Mouse (Mus musculus): ENCODE results near the gene Gpi1. TPM values are rescaled to one million over a fixed set of nuclear protein-coding genes. Genes with fewer than 3 reads are reported as not detected.

Gene Gpi1
- polyA plus RNA-seq, 1 experiment from 2014 or later: 245 TPM

DNA sequence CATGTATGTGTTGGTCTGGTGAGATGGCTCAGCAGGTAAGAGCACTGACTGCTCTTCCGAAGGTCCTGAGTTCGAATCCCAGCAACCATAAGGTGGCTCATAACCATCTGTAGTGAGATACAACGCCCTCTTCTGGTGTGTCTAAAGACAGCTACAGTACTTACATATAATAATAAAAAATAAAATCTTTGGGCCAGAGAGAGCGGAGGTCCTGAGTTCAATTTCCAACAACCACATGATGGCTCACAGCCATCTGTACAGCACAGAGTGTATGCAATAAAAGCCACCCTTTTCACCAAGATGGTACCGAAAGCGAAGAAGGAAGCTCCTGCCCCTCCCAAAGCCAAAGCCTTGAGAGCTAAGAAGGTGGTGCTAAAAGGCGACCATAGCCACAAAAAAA is 20.6 kb upstream of the Gpi1 start, which contains the start of gene Gm6096:
Gm6096 (plus strand) TSS at position 301 of the 400 bp plus-strand sequence.
- ATAC-seq (replicated peaks): no peak
- WGBS: 94% methylated on average over 7 of the region's 7 CpGs
- Histone ChIP-seq H3K4me2 (no peak within 1 kb of the TSS), H3K4me1 (no peaks in the 10 kb centered on the region), H3K9ac (no peak within 1 kb of the TSS), H3K27ac (no peak within 1 kb of the TSS), H3K4me3 (no peak within 1 kb of the TSS), H3K9me3 (no peaks in the 10 kb centered on the region), H3K27me3 (replicated peaks) (no peaks in the 10 kb centered on the region), H3K36me3 (replicated peaks) (peaks cover 26% of the 10 kb centered on the region)

DNA sequence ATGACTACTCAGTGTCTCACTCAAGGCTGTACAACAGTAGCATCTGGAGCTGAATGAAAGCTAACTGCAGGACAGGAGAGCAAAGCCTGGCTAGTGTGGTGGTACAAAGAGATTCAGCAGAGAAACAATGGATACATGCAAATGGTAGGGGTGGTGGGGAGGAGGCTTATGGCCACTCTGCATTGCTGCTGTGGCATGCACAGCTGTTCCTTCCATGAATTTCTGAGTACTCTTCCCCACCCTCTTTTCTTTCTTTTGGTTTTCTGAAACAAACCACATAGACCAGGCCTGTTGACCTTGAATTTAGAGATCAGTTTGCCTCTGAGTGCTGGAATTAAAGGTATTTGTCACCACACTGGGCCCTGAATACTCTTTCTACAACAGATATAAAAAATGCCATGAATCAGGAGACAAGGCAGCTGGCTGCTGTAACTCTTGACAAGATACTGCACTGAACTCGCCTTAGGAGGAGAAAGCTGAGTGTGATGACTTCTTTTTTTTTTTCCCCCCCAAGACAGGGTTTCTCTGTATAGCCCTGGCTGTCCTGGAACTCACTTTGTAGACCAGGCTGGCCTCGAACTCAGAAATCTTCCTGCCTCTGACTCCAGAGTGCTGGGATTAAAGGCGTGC is 16.8 kb upstream of the Gpi1 start:
- no peak overlapping the region for H3K4me2 ChIP-seq
- ATAC-seq (replicated peaks): no peak

GRCm38 (mm10) chr7:34242176-34242575 is 12.0 kb upstream of the Gpi1 start:
- H3K9me3 ChIP-seq: no peaks in the 10 kb centered on the region
- H3K27me3 ChIP-seq (replicated peaks): no peaks in the 10 kb centered on the region
- no peak overlapping the region for H3K27ac ChIP-seq
- no peak overlapping the region for H3K4me3 ChIP-seq
- no peak for ATAC-seq (replicated peaks)
- H3K4me2 ChIP-seq: no peak overlapping the region
- H3K9ac ChIP-seq: no peak overlapping the region
- H3K36me3 ChIP-seq (replicated peaks): peaks cover 41% of the 10 kb centered on the region
- WGBS: 91% methylated on average over 11 of the region's 11 CpGs
- H3K4me1 ChIP-seq: no peaks in the 10 kb centered on the region

More for the DNA sequence above, 16.8 kb upstream of the Gpi1 start:
- H3K27me3 ChIP-seq (replicated peaks): no peaks in the 10 kb centered on the region
- WGBS: 92% methylated on average over 3 of the region's 3 CpGs
- no peaks in the 10 kb centered on the region for H3K9me3 ChIP-seq
- H3K9ac ChIP-seq: no peak overlapping the region
- H3K4me1 ChIP-seq: no peaks in the 10 kb centered on the region
- peaks cover 28% of the 10 kb centered on the region for H3K36me3 ChIP-seq (replicated peaks)
- H3K4me3 ChIP-seq: no peak overlapping the region
- no peak overlapping the region for H3K27ac ChIP-seq

DNA sequence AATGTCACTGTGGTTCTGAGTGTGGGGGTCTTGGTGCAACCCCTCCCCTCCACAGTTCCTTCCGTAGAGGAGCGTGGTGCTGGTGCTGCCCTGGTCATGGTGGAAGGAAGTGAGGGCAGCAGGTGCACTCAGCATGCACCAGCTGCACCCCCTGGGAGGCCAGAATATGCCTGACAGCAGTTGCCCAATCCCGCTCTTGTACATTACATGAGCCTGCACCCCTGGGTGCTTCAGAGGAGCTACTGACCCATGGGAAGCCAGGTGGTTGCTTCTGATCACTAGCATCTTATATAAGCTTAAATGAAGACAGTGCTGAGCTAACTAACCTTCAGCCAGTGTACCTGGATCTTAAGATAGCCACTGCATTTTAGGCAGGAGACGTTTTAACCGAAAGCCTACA is 8.0 kb upstream of the Gpi1 start:
- Histone ChIP-seq H3K9ac (no peak overlapping the region), H3K4me3 (no peak overlapping the region), H3K4me2 (no peak overlapping the region), H3K27ac (no peak overlapping the region), H3K27me3 (replicated peaks) (no peaks in the 10 kb centered on the region), H3K9me3 (no peaks in the 10 kb centered on the region), H3K4me1 (peaks cover 14% of the 10 kb centered on the region), H3K36me3 (replicated peaks) (peaks cover 24% of the 10 kb centered on the region)
- ATAC-seq (replicated peaks): no peak
- WGBS: 91% methylated on average over 5 of the region's 5 CpGs

DNA sequence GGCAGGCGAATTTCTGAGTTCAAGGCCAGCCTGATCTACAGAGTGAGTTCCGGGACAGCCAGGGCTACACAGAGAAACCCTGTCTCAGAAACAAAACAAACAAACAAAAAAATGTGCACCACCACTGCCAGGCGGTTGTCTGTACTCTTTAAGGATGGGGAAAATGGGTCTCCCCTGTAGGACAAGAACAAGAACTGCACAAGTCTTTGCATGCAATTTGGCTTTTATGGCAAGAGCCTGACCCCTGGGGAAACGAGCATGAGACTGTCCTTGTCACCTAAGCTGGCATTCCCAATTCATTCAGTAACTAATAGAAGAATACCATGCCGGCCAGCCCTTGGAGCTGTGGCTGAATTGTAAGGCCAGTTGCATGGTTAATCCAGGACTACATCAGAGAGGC is 5.5 kb upstream of the Gpi1 start:
- Histone ChIP-seq H3K9ac (no peak overlapping the region), H3K27me3 (replicated peaks) (no peaks in the 10 kb centered on the region), H3K4me2 (no peak overlapping the region), H3K27ac (no peak overlapping the region), H3K9me3 (no peaks in the 10 kb centered on the region), H3K36me3 (replicated peaks) (peaks cover 22% of the 10 kb centered on the region), H3K4me1 (peaks cover 16% of the 10 kb centered on the region), H3K4me3 (no peak overlapping the region)
- WGBS: 82% methylated on average over 5 of the region's 5 CpGs
- ATAC-seq (replicated peaks): no peak

GRCm38 (mm10) chr7:34234610-34235561 is 4.8 kb upstream of the Gpi1 start:
- ATAC-seq (replicated peaks): peak; percentile 5
- Histone ChIP-seq H3K4me2 (peak overlapping the region; percentile 69), H3K27me3 (replicated peaks) (no peaks in the 10 kb centered on the region), H3K9me3 (no peaks in the 10 kb centered on the region), H3K36me3 (replicated peaks) (peaks cover 19% of the 10 kb centered on the region), H3K4me3 (peak overlapping the region; percentile 46), H3K4me1 (peaks cover 20% of the 10 kb centered on the region), H3K9ac (peak overlapping the region; percentile 60), H3K27ac (peak overlapping the region; percentile 91)
- WGBS: 3% methylated on average over 17 of the region's 17 CpGs

DNA sequence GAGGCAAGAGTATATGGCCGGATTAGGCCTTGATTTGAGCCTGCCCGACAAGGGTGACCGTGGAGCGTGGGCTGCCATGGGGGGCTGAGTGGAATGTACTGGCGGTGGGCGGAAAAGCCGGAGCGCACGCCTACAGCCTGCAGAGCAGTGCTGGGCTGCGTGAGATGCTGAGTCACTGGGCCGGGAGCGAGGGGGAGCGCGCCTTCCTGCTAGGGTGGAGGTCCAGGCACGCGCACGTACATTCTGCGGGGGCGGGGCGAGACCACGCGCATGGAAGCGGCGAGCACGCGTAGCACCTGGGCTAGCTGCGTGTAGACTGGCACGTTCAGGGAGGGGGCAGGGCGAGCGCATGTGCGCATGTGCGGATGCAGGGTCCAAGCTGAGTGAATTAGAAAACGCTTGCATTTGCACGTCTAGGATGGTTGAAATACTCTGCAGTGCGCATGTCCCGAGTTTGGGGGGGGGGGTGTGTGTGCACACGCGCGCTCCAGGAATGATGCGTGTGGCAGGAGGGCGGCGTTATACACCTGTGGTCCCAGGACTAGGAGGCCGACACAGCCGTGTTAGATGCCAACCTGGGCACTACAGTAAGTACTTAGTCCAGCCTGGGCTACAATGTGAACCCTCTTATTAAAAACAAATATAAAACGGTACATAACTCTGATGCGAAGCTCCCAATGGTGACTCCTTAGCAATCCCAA is 3.9 kb upstream of the Gpi1 start:
- Histone ChIP-seq H3K27ac (peak overlapping the region; percentile 91), H3K36me3 (replicated peaks) (peaks cover 16% of the 10 kb centered on the region), H3K9me3 (no peaks in the 10 kb centered on the region), H3K27me3 (replicated peaks) (no peaks in the 10 kb centered on the region), H3K4me3 (peak overlapping the region; percentile 46), H3K4me1 (peaks cover 26% of the 10 kb centered on the region), H3K4me2 (peak overlapping the region; percentile 69), H3K9ac (peak overlapping the region; percentile 60)
- under 1% methylated on average over 42 of the region's 46 CpGs for WGBS
- ATAC-seq (replicated peaks): peak; percentile 97

DNA sequence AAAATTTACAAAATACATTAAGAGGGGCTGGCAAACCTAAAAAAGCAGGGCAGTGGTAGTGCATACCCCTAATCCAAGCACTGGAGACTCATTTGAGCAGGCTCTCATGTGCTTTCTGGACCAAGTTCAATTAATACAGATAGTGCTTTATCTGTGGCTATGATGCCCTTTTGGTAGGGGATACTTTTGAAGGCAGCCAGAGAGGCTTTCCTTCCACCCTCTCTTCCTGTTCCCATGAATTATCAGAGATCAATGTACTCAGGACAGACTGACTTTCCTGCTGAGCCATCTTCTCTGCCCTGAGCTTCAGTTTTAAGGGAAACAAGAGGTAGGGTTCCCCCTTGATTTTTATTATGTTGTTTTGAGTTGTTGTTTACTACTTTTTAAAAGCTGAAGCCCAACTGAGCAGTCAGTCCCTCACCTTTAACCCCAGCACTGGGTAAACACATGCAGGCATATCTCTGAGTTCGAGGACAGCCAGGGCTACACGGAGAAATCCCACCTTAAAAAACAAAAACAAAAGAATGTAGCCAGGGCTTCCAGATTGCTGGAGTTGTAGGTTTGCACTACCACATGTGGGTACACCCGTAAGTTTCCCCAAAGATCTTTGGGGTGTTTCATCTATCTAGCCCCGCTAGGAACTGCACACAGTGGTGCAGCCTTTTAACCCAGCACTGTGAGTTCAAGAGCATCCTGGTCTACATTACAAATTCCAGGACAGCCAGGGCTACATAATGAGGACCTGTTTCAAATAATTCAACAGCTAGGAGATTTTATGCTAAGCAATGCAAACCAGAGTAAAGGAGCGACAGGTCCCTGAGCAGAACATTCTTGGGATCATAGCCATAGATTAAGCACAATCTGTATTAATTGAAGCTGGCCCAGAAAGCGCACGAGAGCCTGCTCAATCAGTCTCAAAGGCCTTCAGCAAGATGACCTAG is 2.9 kb upstream of the Gpi1 start:
- 40% methylated on average over 7 of the region's 7 CpGs for WGBS
- ATAC-seq (replicated peaks): peak; percentile 2; the same call in 1 of the 2 replicates

DNA sequence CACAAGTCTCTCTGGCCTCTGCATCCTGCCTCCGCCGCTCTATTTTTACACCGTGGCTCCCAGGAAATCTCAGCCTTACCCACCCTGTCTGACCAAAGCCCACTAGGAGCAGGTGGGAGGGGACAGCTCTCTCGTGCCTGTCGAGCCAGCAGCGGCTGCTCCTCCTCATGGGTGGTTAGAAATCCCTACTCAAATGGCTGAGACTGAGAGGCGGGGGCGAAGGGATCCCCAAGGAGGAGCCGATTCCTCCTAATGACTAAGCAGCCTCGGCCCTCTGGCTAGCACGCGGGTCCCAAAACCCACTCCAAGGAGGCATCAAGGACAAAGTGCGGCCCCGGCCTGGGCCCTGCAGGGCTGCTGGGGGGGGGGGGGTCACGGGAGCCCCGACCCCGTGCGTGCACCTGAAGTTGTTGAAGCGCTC is 435 bp downstream of the Gpi1 start:
- Histone ChIP-seq H3K9ac (peak overlapping the region; percentile 61), H3K27ac (peak overlapping the region; percentile 77), H3K4me3 (peak overlapping the region; percentile 82), H3K27me3 (replicated peaks) (no peaks in the 10 kb centered on the region), H3K4me1 (peaks cover 36% of the 10 kb centered on the region), H3K36me3 (replicated peaks) (no peaks in the 10 kb centered on the region; the same call in 1 of the 2 replicates), H3K9me3 (no peaks in the 10 kb centered on the region), H3K4me2 (peak overlapping the region; percentile 80)
- WGBS: under 1% methylated on average over 13 of the region's 19 CpGs
- ATAC-seq (replicated peaks): peak; percentile 5

More for the DNA sequence above, 2.9 kb upstream of the Gpi1 start:
- Histone ChIP-seq H3K4me1 (peaks cover 36% of the 10 kb centered on the region), H3K4me2 (peak overlapping the region; percentile 69), H3K4me3 (peak overlapping the region; percentile 46), H3K9me3 (no peaks in the 10 kb centered on the region), H3K27ac (peak overlapping the region; percentile 91), H3K27me3 (replicated peaks) (no peaks in the 10 kb centered on the region), H3K36me3 (replicated peaks) (peaks cover 9% of the 10 kb centered on the region), H3K9ac (peak overlapping the region; percentile 51; the same call in 1 of the 2 replicates)

DNA sequence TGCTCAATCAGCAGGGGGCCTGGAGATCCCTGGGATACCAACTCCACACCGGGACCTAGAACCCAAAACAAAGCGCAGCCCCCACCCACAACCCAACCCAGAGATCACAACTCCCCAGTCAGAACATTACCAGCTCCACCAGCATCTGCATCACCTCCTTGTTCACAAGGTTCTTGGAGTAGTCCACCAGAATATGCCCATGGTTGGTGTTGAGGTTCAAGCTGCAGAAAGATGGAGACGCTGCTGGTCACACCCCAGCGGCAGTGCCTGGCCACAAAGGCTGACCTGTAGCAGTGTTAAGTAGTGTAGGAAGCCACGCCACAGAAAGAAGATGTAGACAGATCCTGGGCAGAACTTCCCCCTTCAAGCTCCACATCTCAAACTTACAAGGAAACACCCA is 983 bp downstream of the Gpi1 start:
- WGBS: 13% methylated on average over 5 of the region's 5 CpGs
- no peaks in the 10 kb centered on the region for H3K9me3 ChIP-seq

DNA sequence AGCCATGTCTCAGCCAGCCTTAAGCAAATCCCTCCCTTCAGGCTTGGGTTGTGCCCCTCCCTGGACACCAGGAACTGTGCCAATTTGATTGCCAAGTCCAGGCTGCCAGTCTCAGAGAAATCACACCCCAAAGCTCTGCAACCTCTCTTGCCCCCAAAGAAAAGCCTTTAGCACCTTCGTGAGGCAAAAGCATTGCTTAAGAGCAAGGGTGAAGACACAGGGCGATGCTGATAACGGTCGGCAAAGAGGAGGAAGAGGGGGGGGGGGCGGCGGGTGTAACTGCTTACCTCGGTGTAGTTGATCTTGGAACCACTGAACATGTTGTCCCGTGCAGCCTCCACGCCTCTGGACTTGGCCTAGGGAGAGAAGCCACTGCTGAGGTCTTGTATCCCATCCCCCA is 1.5 kb downstream of the Gpi1 start:
- no peaks in the 10 kb centered on the region for H3K9me3 ChIP-seq
- no peaks in the 10 kb centered on the region for H3K27me3 ChIP-seq (replicated peaks)
- peak overlapping the region; percentile 80 for H3K4me2 ChIP-seq
- no peak overlapping the region for H3K27ac ChIP-seq
- H3K4me3 ChIP-seq: peak overlapping the region; percentile 82
- 72% methylated on average over 9 of the region's 9 CpGs for WGBS
- H3K9ac ChIP-seq: no peak overlapping the region
- H3K36me3 ChIP-seq (replicated peaks): peaks cover 3% of the 10 kb centered on the region; the same call in 1 of the 2 replicates
- ATAC-seq (replicated peaks): no peak
- peaks cover 32% of the 10 kb centered on the region for H3K4me1 ChIP-seq

More for the DNA sequence above, 983 bp downstream of the Gpi1 start:
- H3K27me3 ChIP-seq (replicated peaks): no peaks in the 10 kb centered on the region
- peaks cover 34% of the 10 kb centered on the region for H3K4me1 ChIP-seq
- peak overlapping the region; percentile 77 for H3K27ac ChIP-seq
- H3K4me3 ChIP-seq: peak overlapping the region; percentile 82
- peak overlapping the region; percentile 61 for H3K9ac ChIP-seq
- peaks cover 3% of the 10 kb centered on the region; the same call in 1 of the 2 replicates for H3K36me3 ChIP-seq (replicated peaks)
- no peak for ATAC-seq (replicated peaks)
- H3K4me2 ChIP-seq: peak overlapping the region; percentile 80
